Mouse (Mus musculus) E14TG2a.4 (cell line): Measurements from ENCODE around the gene Nhsl1.

Experiments used
- H3K27me3 ChIP-seq: 2 replicates; pipeline ENCODE4 v1.6.1; 2014; ENCODE audit warnings: low read length, control low read depth; ENCODE audit not compliant: insufficient read depth
- H3K36me3 ChIP-seq: 2 replicates; pipeline ENCODE4 v1.6.1; 2014; ENCODE audit warnings: low read length, control low read depth; ENCODE audit not compliant: insufficient read depth
- H3K4me1 ChIP-seq: replicated peaks from 2 replicates; pipeline ENCODE4 v1.6.1; 2014; ENCODE audit warnings: low read depth, low read length, control low read depth
- H3K4me3 ChIP-seq: replicated peaks from 2 replicates; pipeline ENCODE4 v1.5.1; 2014; ENCODE audit warnings: mild to moderate bottlenecking, low read length
- H3K9me3 ChIP-seq: 2 replicates; pipeline ENCODE4 v1.6.1; 2014; ENCODE audit warnings: low read length, control low read depth
- CTCF ChIP-seq: conservative IDR thresholded peaks from 2 replicates; pipeline ENCODE4 v1.5.1; 2014; ENCODE audit warnings: low read length
- NANOG ChIP-seq: IDR thresholded peaks from 2 replicates; pipeline ENCODE4 v1.6.1; 2014; ENCODE audit warnings: borderline replicate concordance, low read length, mixed read lengths
- POU5F1 ChIP-seq: IDR thresholded peaks from 2 replicates; pipeline ENCODE4 v1.6.1; 2014; ENCODE audit warnings: low read length, borderline replicate concordance

Nhsl1 gene

DNA sequence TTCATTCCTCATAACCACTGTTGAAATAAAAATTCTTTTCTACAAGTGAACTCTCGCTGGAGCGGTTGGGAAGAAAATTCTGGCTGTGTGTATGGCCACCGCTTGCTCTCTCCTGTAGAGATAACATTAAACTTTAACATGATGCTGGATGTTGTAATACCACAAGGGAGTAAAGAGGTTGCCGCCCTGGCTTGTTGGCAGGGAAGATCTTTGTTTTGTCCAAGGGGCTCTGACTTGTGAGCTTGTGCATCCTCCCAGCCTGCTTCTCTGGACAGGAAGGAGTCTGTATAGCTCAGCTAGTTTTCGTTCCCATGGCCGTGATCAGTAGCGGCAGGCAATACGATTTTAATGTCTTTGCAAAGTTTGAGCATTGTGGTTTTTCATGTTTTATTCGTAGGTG is 109.1 kb downstream of the Nhsl1 start:
- peaks cover 9% of the 10 kb centered on the region for H3K9me3 ChIP-seq
- H3K27me3 ChIP-seq, result no peaks in the 10 kb centered on the region
- H3K4me1 ChIP-seq, result peaks cover 62% of the 10 kb centered on the region
- H3K4me3 ChIP-seq, result no peak overlapping the region
- no peaks in the 10 kb centered on the region for H3K36me3 ChIP-seq
- no peak for TF ChIP-seq NANOG
- no peak for TF ChIP-seq CTCF
- TF ChIP-seq POU5F1, result no peak

DNA sequence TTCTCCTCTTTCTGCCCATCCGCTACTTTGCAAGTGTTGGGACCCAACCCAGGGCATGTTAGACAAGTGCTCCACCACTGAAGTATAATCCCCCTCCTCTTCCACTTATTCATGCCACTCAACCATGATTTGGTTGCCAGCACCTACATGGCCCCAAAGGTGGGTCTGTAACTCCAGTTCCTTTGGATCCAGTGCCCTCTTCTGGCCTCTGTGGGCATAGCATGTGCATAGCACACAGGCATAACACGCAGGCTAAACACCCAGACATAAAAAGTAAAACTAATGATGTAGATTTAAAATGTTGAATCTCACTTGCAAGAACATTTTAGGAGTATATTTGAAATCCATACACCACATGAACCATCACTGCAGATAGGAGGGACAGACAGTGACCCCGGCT is 110.7 kb downstream of the Nhsl1 start:
- Histone ChIP-seq H3K4me3 (no peak overlapping the region), H3K9me3 (peaks cover 9% of the 10 kb centered on the region), H3K27me3 (no peaks in the 10 kb centered on the region), H3K4me1 (peaks cover 51% of the 10 kb centered on the region), H3K36me3 (no peaks in the 10 kb centered on the region)
- TF ChIP-seq POU5F1 (no peak), NANOG (no peak), CTCF (peak; percentile 82)

DNA sequence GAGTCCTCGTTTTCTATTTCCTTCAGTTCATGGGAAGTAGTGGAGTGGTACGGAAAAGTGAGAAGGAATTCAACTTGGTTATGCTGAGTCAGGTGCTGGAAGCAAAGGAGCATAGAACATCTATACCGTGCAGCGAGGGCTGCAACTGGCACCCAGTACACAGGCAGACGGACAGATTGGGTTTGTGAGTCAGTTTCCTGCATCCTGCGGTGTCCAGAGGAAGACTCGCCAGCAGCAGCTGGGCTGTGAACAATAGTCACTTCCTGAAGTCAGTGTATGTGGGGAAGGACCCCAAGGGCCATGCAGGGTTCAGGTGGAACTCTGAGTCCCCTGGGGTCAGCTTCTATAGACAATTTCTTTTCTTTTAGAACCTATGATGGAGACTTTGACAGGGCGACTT is 111.4 kb downstream of the Nhsl1 start:
- H3K4me3 ChIP-seq, result no peak overlapping the region; the same call in 1 of the 2 replicates
- H3K9me3 ChIP-seq, result peaks cover 9% of the 10 kb centered on the region
- no peaks in the 10 kb centered on the region for H3K27me3 ChIP-seq
- H3K4me1 ChIP-seq, result peaks cover 47% of the 10 kb centered on the region
- TF ChIP-seq CTCF, result no peak
- TF ChIP-seq POU5F1, result no peak
- no peak for TF ChIP-seq NANOG
- no peaks in the 10 kb centered on the region for H3K36me3 ChIP-seq

DNA sequence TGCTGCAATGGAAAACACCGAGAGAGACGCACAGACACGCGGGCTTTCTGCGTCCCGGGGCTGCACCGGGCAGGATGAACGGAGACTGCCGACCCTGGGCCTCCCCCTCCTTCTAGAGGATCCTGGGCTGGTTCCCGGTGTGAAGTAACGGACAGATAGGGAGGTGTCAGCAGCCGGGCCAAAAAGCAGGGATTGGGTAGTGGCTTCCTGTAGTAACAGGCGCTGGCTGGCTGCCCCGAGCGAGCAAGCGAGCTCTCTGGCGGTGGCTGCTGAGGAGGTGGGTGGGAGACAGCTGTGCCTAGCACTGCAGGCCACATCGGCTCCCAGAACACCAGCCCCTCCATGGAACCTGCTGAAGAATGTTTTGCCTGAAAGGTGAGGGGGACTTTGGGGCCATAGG is 112.2 kb downstream of the Nhsl1 start:
- TF ChIP-seq NANOG, result no peak
- no peak for TF ChIP-seq CTCF
- no peak for TF ChIP-seq POU5F1
- Histone ChIP-seq H3K4me3 (peak overlapping the region; percentile 65), H3K4me1 (peaks cover 51% of the 10 kb centered on the region), H3K9me3 (peaks cover 9% of the 10 kb centered on the region), H3K36me3 (no peaks in the 10 kb centered on the region), H3K27me3 (no peaks in the 10 kb centered on the region)

DNA sequence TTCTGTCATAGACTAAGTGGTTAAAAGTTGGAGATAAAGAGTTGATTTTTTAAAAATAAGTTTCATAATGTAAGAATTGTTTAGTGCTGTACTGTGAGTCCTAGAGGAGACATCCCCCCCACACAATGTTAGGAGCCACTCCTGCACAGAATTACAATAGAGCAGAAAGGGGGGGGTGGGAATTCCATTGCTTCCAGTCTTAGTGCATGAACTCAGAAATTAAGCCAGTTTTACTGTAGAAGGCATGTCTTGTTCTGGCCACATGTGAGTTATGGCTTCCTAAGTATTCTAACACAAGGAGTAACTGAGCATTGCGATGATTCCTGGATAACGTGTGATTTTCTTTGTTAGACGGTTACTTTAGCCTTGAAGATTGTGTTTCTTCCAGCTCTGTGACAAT is 112.8 kb downstream of the Nhsl1 start:
- H3K4me1 ChIP-seq, result peaks cover 54% of the 10 kb centered on the region
- H3K27me3 ChIP-seq, result no peaks in the 10 kb centered on the region
- TF ChIP-seq NANOG (no peak), CTCF (no peak), POU5F1 (no peak)
- peaks cover 9% of the 10 kb centered on the region for H3K9me3 ChIP-seq
- no peaks in the 10 kb centered on the region for H3K36me3 ChIP-seq
- H3K4me3 ChIP-seq, result peak overlapping the region; percentile 65; the same call in 1 of the 2 replicates

DNA sequence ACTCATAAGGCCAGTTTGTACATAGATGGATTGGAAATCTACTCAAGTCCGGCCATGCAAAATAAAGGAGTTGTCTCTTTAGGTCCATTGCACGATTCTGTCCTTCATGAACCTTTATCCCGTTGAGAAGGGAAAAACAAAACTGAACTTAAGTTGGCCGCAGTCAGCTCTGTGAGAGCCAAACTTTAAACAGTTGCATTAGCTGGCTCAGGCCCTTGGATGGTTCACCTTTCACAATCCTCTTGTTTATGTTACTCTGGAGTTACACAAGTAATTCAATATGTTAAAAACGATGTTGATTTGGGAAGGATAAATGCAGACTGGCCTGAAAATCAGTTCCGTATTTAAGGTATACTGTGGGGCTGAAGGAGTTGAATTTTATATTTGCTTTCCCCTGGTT is 116.7 kb downstream of the Nhsl1 start:
- no peak overlapping the region for H3K4me3 ChIP-seq
- H3K36me3 ChIP-seq, result no peaks in the 10 kb centered on the region
- TF ChIP-seq CTCF, result no peak
- no peak for TF ChIP-seq POU5F1
- no peak for TF ChIP-seq NANOG
- H3K4me1 ChIP-seq, result peaks cover 53% of the 10 kb centered on the region
- H3K9me3 ChIP-seq, result no peaks in the 10 kb centered on the region
- no peaks in the 10 kb centered on the region for H3K27me3 ChIP-seq

DNA sequence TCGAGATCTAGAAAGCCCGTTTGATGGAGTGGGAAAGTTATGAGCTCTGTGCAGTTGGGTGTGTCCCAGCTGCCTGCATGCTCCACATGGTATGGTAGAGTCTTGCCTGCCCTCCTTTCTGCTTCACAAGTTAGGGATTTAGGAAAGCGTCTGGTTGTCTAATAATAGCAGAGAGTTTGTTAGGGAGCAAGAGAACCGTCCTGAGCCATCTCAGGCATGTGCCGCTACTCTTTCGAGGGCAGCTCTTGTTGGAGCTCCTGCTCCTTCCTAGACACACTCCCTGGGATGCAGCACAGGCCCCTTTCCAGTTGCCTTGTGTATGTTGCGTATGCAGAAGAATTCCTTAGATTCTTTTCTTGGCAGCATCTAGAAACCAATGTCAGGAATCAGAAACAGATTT is 117.2 kb downstream of the Nhsl1 start:
- TF ChIP-seq CTCF (no peak), POU5F1 (no peak), NANOG (no peak)
- H3K27me3 ChIP-seq, result no peaks in the 10 kb centered on the region
- H3K4me3 ChIP-seq, result no peak overlapping the region
- no peaks in the 10 kb centered on the region for H3K9me3 ChIP-seq
- H3K4me1 ChIP-seq, result peaks cover 48% of the 10 kb centered on the region
- no peaks in the 10 kb centered on the region for H3K36me3 ChIP-seq

DNA sequence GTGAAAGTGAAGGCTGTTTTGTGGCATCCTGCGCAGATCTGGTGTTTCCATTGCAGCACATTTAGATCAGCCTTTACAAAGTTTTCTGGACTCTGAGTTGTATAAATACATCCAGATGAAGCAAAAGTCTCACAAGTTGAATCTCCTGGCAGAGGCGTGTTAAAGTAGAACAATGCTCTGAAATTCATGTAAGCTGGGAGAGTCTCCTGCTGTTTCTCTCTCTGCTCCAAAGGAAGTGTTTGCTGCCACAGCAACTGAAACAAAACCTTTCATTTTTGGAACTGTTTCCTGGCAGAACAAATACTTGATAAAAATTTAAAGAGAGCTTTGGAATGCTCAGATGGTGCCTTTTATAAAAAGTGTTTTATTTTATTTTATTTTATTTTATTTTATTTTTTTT is 118.8 kb downstream of the Nhsl1 start:
- no peaks in the 10 kb centered on the region for H3K36me3 ChIP-seq
- H3K4me3 ChIP-seq, result no peak overlapping the region
- H3K27me3 ChIP-seq, result no peaks in the 10 kb centered on the region
- no peaks in the 10 kb centered on the region for H3K9me3 ChIP-seq
- peaks cover 34% of the 10 kb centered on the region for H3K4me1 ChIP-seq
- no peak for TF ChIP-seq CTCF
- TF ChIP-seq NANOG, result no peak
- TF ChIP-seq POU5F1, result no peak

DNA sequence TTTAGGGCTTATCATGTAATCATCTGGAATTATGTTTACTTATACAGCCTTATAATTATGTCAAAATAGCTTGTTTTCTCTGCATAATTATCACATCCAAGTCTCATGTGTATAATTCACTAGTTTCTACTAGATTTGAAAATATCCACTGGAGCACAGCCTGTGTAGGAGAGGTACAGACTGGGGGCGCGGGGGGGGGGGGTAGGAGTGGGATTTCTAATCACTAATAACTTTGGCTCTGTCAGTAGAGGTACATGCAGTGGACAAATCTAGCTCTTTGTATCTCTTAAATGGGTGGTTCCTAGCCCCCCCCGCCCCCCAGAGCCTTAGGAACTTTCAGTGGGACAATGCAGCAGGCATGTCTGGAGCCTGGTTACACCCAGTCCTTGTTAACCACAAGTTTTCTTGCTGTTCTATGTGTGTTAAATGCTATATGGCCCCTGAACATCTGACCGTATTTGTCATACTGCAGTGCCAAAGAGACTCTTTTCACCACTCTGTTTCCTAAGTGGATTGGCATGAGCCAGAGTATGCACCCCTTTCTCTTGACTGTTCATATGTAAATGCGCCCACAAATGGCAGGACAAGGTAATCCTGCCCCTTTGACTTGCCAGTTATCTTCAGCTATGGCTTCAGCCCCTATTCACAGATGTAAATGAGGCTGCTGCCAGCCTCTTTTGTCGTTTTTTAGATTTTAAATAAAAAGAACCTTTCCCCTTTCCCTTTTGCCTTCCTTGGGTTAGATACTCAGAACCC is 127.0 kb downstream of the Nhsl1 start:
- Histone ChIP-seq H3K4me3 (0 out of 2 replicates have a peak overlapping the region, but pooled peaks have one; percentile 23), H3K36me3 (no peaks in the 10 kb centered on the region), H3K4me1 (peaks cover 59% of the 10 kb centered on the region), H3K9me3 (no peaks in the 10 kb centered on the region), H3K27me3 (no peaks in the 10 kb centered on the region)
- TF ChIP-seq CTCF, result no peak
- TF ChIP-seq POU5F1, result no peak
- TF ChIP-seq NANOG, result no peak
